Mouse (Mus musculus) embryonic facial prominence, embryonic 10.5 days (tissue): ENCODE measurements around the gene Mettl21e. TPM values are rescaled to one million over a fixed set of nuclear protein-coding genes. Genes with fewer than 3 reads are reported as not detected.
"Not testable (repeated sequence)": the region's sequence is repeated elsewhere in the genome, so short reads cannot be mapped to it uniquely, and the experiment has no call there.

Experiments used
- DNase-seq: peaks from one replicate; pipeline ENCODE4 v3.0.0-alpha.2; 2017; ENCODE audit warnings: low spot score
- H3K27ac ChIP-seq: fragments of 300-500 bp; sonication (generic); replicated peaks from 2 replicates; pipeline ENCODE4 v1.5.1; 2016; ENCODE audit warnings: mild to moderate bottlenecking
- H3K27me3 ChIP-seq: fragments of 300-500 bp; sonication (generic); replicated peaks from 2 replicates; pipeline ENCODE4 v1.6.1; 2016; ENCODE audit warnings: low read depth, mild to moderate bottlenecking; ENCODE audit not compliant: poor library complexity, severe bottlenecking
- H3K36me3 ChIP-seq: fragments of 300-500 bp; sonication (generic); replicated peaks from 2 replicates; pipeline ENCODE4 v1.6.1; 2016; ENCODE audit warnings: mild to moderate bottlenecking, moderate library complexity
- H3K4me1 ChIP-seq: fragments of 300-500 bp; sonication (generic); 2 replicates; pipeline ENCODE4 v1.6.1; 2016
- H3K4me3 ChIP-seq: fragments of 300-500 bp; sonication (generic); 2 replicates; pipeline ENCODE4 v1.5.1; 2016; ENCODE audit warnings: mild to moderate bottlenecking, moderate library complexity
- H3K9me3 ChIP-seq: fragments of 300-500 bp; sonication (generic); 2 replicates; pipeline ENCODE4 v1.6.1; 2016; ENCODE audit warnings: mild to moderate bottlenecking
- WGBS: fragments of 180-500 bp; shearing (Covaris S2); methylation state at CpG from one replicate; pipeline ENCODE4 v1.1.7; 2016; 5-methylcytosine and 5-hydroxymethylcytosine counted together
- polyA plus RNA-seq: library from polyadenylated mRNA; unstranded; fragments of >200 nt; fragmentation: Nextera tagmentation; extraction: Ambion mirVana; gene quantifications from 2 replicates; pipeline ENCODE4 v1.2.1, GENCODE M21; 2016

The Mettl21e gene
- polyA plus RNA-seq = not detected in 2 replicates

DNA sequence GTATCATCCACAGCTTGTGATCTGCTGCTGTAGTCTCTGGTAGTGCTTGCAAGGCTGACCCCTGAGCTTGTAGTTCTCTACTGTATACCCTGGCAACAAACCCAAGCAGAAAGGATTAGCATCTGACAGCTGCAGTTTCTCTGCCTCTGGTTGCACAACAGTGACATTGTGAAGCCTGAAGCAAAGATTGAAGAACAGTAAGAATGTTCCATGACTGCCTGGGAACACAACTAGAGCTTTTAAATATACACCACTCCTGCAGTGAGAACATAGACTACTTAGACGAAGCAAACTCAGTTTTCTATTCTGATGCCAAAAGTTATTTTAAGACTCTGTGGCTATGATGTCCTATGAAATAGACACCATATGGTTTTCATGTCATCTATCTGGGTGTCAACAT, at the start of gene Mettl21e:
Mettl21e (minus strand) TSS at position 86 of the 400 bp plus-strand sequence.
- 73% methylated on average over 1 of the region's 1 CpGs for WGBS
- no peak for DNase-seq
- Histone ChIP-seq H3K4me1 (no peaks in the 10 kb centered on the region), H3K27me3 (no peaks in the 10 kb centered on the region), H3K27ac (no peak within 1 kb of the TSS), H3K36me3 (no peaks in the 10 kb centered on the region), H3K4me3 (no peak within 1 kb of the TSS), H3K9me3 (no peaks in the 10 kb centered on the region)

DNA sequence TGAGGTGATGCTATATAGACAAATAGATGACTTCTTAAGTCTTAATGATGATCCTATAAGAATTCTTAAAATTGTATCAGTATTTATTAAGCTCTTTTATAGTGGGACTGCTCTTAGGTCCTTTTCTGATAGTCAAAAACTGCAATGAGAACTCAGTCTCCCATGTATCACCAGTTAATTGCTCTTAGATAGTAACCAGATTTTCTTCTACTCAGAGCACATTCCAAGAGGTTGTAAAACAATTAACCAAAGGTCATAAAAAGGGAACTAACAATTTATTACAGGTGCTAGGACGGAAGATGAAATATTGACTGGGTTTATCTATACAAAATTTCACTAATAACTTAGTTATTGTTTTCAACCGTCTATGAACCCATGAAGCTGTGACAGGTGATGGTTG, 21.7 kb upstream of the Mettl21e start:
- 79% methylated on average over 2 of the region's 2 CpGs for WGBS
- DNase-seq, H3K27ac ChIP-seq: not testable (repeated sequence)

GRCm38 (mm10) chr1:44239969-44240368, 21.2 kb upstream of the Mettl21e start:
- Histone ChIP-seq H3K27me3 (no peaks in the 10 kb centered on the region), H3K4me3 (no peak overlapping the region), H3K27ac (no peak overlapping the region), H3K36me3 (no peaks in the 10 kb centered on the region), H3K9me3 (no peaks in the 10 kb centered on the region), H3K4me1 (no peaks in the 10 kb centered on the region)
- no peak for DNase-seq
- WGBS = 87% methylated on average over 3 of the region's 3 CpGs

More for the DNA sequence above, 21.7 kb upstream of the Mettl21e start:
- H3K4me1 ChIP-seq, H3K27me3 ChIP-seq, H3K9me3 ChIP-seq, H3K4me3 ChIP-seq, H3K36me3 ChIP-seq: not testable (repeated sequence)

DNA sequence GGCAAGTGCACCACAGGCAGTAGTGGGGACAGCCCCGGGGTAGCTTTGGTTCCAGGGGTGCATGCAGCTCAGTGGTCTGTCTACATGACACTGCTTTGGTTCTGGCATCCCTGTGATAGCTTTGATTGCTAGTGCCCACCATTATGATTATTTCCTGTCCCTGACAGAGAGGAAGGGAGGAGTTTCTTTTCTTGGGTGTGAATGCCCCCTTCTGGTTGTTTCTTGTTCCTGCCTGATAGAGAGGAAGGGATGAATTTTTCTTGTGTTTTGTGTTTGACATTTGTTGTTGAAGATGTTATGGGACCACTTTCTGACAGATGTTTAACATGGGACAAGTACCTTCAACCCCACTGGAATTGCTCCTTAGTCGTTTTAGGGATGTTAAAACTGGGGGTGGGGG, 18.5 kb upstream of the Mettl21e start:
- no peak overlapping the region for H3K4me3 ChIP-seq
- no peak overlapping the region for H3K27ac ChIP-seq
- H3K36me3 ChIP-seq = no peaks in the 10 kb centered on the region
- 88% methylated on average over 2 of the region's 2 CpGs for WGBS
- no peaks in the 10 kb centered on the region for H3K4me1 ChIP-seq
- H3K9me3 ChIP-seq = no peaks in the 10 kb centered on the region
- no peaks in the 10 kb centered on the region for H3K27me3 ChIP-seq
- DNase-seq = no peak

GRCm38 (mm10) chr1:44235311-44235710, 16.6 kb upstream of the Mettl21e start:
- WGBS = 81% methylated on average over 2 of the region's 2 CpGs

DNA sequence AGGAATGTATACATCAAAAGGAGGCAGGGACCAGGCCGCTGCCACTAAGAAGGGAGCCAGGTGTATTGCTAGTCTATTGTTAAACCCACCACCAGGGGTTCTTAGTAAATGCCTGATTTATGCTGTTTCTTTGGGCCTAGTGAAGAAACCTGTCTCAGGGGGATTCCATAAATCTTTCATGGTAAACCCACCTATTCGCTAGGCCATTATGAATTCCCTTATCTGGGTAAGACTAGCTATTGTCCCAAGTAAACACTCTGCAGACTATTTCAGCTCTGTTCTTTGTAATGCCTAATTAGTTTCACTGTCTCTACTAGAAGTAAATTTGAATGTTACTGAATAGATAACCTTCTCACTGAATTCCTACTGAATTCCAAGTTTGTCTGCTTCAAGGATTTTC, 15.8 kb upstream of the Mettl21e start:
- not testable (repeated sequence) for H3K27me3 ChIP-seq, H3K36me3 ChIP-seq, DNase-seq, H3K4me3 ChIP-seq, H3K4me1 ChIP-seq, H3K9me3 ChIP-seq, H3K27ac ChIP-seq
- 87% methylated on average over 2 of the region's 2 CpGs for WGBS

More at GRCm38 (mm10) chr1:44235311-44235710, 16.6 kb upstream of the Mettl21e start:
- Histone ChIP-seq H3K27ac (no peak overlapping the region), H3K4me1 (no peaks in the 10 kb centered on the region), H3K9me3 (no peaks in the 10 kb centered on the region), H3K27me3 (no peaks in the 10 kb centered on the region), H3K36me3 (no peaks in the 10 kb centered on the region), H3K4me3 (no peak overlapping the region)
- DNase-seq = no peak

DNA sequence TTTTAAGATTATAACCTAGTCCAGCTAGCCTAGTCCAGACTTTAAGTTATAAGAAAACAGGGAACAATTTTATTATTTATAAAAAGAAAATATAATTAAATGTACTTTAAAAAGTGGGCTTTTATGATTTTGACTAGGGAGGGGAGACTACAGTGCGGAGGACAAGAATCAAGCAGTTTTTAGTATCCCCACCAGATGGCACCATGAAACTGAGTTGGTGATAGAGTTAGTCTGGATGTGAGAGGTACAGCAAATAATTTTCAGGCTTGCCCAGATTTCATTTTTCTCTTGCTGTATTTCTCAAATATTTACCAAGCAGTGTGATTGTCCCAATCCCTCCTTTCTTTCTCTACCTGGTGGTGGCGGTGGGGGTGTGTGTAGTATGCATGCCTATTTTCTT, 10.3 kb upstream of the Mettl21e start:
- H3K27ac ChIP-seq = no peak overlapping the region
- no peaks in the 10 kb centered on the region for H3K36me3 ChIP-seq
- DNase-seq = peak; percentile 33
- no peaks in the 10 kb centered on the region for H3K27me3 ChIP-seq
- no peaks in the 10 kb centered on the region for H3K9me3 ChIP-seq
- H3K4me3 ChIP-seq = no peak overlapping the region
- H3K4me1 ChIP-seq = no peaks in the 10 kb centered on the region
- WGBS = 55% methylated on average over 2 of the region's 2 CpGs

- Histone ChIP-seq H3K4me1 (no peaks in the 10 kb centered on the region), H3K9me3 (no peaks in the 10 kb centered on the region), H3K36me3 (no peaks in the 10 kb centered on the region), H3K4me3 (no peak overlapping the region), H3K27ac (no peak overlapping the region), H3K27me3 (no peaks in the 10 kb centered on the region)
- DNase-seq = no peak
- 86% methylated on average over 2 of the region's 2 CpGs for WGBS
Observed at GRCm38 (mm10) chr1:44217118-44217517, 1.6 kb downstream of the Mettl21e start.

DNA sequence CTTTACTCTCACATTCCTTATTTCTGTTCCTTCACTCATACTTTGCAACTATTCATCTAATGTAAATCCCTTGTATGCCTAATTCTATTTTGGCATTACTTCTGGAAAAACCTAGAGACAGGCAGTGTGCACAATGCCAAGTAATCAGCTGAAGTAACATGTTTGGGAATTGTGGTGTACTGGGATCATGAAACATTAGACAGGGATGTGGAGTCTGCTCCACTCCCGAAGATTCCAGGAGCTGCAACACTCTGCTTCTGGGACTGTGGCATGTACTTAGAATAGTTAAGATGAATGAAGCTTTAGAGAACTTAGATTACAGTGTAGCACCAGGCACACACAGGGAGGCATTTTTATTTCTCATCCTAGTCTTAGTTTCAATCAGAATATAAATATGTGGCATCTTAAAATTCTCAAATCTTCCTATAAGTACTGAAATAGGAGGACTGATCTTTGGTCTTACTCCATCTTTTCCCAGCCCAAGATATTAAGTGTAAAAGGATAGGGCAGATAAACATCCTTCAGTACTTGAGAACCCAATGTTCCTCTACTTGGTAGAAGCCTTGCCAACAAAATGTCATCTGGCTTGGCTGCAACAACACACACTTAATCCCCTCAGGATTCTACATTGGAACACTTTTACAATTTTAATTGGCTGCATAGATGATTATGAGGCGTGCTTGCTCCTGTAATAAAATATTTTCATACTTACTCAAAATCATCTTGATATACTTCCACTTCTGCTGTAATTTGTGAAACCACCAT, 2.2 kb downstream of the Mettl21e start:
- Histone ChIP-seq H3K36me3 (no peaks in the 10 kb centered on the region), H3K9me3 (no peaks in the 10 kb centered on the region), H3K27me3 (no peaks in the 10 kb centered on the region), H3K4me1 (no peaks in the 10 kb centered on the region), H3K4me3 (no peak overlapping the region), H3K27ac (no peak overlapping the region)
- 82% methylated on average over 2 of the region's 2 CpGs for WGBS
- DNase-seq = no peak

- 69% methylated on average over 2 of the region's 2 CpGs for WGBS
- no peaks in the 10 kb centered on the region for H3K9me3 ChIP-seq
- no peaks in the 10 kb centered on the region for H3K36me3 ChIP-seq
- H3K4me3 ChIP-seq = no peak overlapping the region
- no peaks in the 10 kb centered on the region for H3K4me1 ChIP-seq
- no peaks in the 10 kb centered on the region for H3K27me3 ChIP-seq
- no peak overlapping the region for H3K27ac ChIP-seq
- DNase-seq = no peak
Observed at GRCm38 (mm10) chr1:44214443-44214842, 4.3 kb downstream of the Mettl21e start.

DNA sequence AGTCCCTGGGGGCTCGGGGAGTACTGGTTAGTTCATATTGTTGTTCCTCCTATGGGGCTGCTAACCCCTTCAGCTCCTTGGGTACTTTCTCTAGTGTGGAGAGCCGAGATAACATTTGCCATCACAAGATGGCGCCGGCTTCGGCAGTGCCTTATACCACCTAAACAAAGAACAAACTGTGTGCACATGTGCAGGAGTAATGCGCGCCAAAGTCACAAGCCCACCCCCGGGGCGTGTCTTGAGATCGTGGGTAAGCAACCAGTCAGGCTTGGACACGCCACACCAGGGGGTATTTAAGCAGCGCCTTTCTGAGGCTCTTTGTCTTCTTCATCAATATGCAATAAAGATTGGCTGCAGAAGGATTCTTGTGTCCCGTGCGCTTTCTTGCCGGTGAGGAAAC, 15.9 kb downstream of the Mettl21e start:
- Histone ChIP-seq H3K4me1 (peaks cover 9% of the 10 kb centered on the region; the same call in 1 of the 2 replicates), H3K27me3 (peaks cover 19% of the 10 kb centered on the region), H3K4me3 (no peak overlapping the region), H3K36me3 (no peaks in the 10 kb centered on the region), H3K9me3 (no peaks in the 10 kb centered on the region), H3K27ac (no peak overlapping the region)
- no peak for DNase-seq
- WGBS = 87% methylated on average over 15 of the region's 15 CpGs

- DNase-seq = peak; percentile 41
- WGBS = 15% methylated on average over 47 of the region's 47 CpGs
- H3K9me3 ChIP-seq = no peaks in the 10 kb centered on the region
Observed at GRCm38 (mm10) chr1:44198273-44199171, 20.2 kb downstream of the Mettl21e start.

More at GRCm38 (mm10) chr1:44198273-44199171, 20.2 kb downstream of the Mettl21e start:
- peaks cover 28% of the 10 kb centered on the region for H3K27me3 ChIP-seq
- peaks cover 9% of the 10 kb centered on the region; the same call in 1 of the 2 replicates for H3K4me1 ChIP-seq
- no peak overlapping the region; the same call in 1 of the 2 replicates for H3K27ac ChIP-seq
- H3K36me3 ChIP-seq = no peaks in the 10 kb centered on the region
- H3K4me3 ChIP-seq = peak overlapping the region; percentile 65
